In the genomic region with DNA sequence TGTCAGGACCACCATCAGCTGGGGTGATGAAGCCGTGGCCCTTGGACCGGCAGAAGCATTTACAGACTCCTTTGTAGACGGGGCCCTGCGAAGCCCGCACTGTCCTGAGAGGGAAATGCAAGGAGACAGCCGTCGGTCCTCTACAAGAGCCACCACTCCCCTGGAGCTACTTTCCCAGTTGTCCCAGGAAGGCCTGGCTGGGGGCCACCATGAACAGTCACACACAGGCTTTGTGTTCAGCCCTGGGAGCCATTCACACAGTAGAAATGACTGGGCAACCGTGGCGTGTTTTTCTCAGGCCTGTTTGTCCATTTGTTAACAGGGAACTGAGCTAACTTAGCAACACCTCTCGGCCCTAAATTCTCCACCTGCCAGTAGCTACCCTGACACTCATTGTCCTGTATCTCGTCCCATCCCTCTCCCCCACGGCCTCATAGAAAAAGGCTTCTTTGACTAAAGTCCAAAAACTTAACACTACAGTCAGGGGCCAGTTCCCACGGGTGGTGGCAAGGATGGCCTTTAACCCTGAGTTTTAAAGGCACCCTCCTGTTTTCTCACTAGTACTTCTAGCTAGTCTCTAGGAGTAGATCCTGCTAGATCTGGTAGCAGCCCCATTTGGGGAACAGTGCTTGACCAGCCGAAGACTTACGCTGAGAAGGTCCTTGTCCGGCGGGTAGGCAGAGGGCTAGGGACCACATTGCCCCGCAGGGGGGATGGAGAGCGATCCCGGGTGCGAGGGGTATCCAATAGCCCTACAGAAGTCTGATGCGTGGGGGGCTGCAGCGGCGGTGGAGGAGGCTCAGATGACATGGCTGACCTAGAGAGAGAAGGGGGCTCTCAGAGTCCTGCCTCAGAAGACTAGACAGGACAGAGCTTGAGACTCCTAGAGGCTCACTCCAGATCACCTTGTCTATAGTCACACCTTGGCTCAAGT, we compare ENCODE assay signal across 16 mouse cellular contexts. TPM values are rescaled to one million over a fixed set of nuclear protein-coding genes. Genes with fewer than 3 reads are reported as not detected.
DNase-seq lines count a peak whose midpoint lies in the region; ATAC-seq lines count a peak whose summit lies in the region.
"Had no signal": no experiment of that assay in that cellular context is flagged by ENCODE, and none has a peak within 500 bp of the region (broad histone marks: within the 10 kb centered on the region; RNA-seq: fewer than 3 reads in every experiment).

No protein-coding gene starts in this region.

- H3K27me3 ChIP-seq in heart, embryonic 12.5 days (replicated peaks) = no peaks in the 10 kb centered on the region
- no peaks in the 10 kb centered on the region for H3K27me3 ChIP-seq in liver, embryonic 13.5 days
- no peaks in the 10 kb centered on the region for H3K27me3 ChIP-seq in liver, embryonic 12.5 days (replicated peaks)
- H3K27me3 ChIP-seq in kidney, embryonic 15.5 days = no peaks in the 10 kb centered on the region
- H3K27me3 ChIP-seq: Patski had no signal

- ATAC-seq in heart, embryonic 12.5 days (ENCODE audit: insufficient number of reproducible peaks, low FRiP score) = no peak
- no peak for ATAC-seq in liver, embryonic 13.5 days (ENCODE audit: low read depth)
- no peak for ATAC-seq in liver, embryonic 12.5 days
- no peak for ATAC-seq in kidney, embryonic 15.5 days (replicated peaks; ENCODE audit: low FRiP score)
- ATAC-seq: CD4-positive, CD25-positive, alpha-beta regulatory T cell, adult 4 months; Patski had no signal

- H3K4me2 ChIP-seq in heart, embryonic 12.5 days = no peak overlapping the region
- no peak overlapping the region for H3K4me2 ChIP-seq in liver, embryonic 13.5 days
- no peak overlapping the region for H3K4me2 ChIP-seq in liver, embryonic 12.5 days
- no peak overlapping the region for H3K4me2 ChIP-seq in kidney, embryonic 15.5 days
- H3K4me2 ChIP-seq: lung, embryonic 14.5 days had no signal

- peaks cover 52% of the 10 kb centered on the region for H3K4me1 ChIP-seq in heart, embryonic 12.5 days (replicated peaks)
- peaks cover 70% of the 10 kb centered on the region for H3K4me1 ChIP-seq in liver, embryonic 13.5 days (replicated peaks)
- H3K4me1 ChIP-seq in liver, embryonic 12.5 days = peaks cover 70% of the 10 kb centered on the region
- H3K4me1 ChIP-seq in kidney, embryonic 15.5 days = peaks cover 44% of the 10 kb centered on the region

- H3K27ac ChIP-seq in heart, embryonic 12.5 days (ENCODE audit: poor library complexity, severe bottlenecking) = 0 out of 2 replicates have a peak overlapping the region, but pooled peaks have one; percentile 0
- H3K27ac ChIP-seq in liver, embryonic 13.5 days = peak overlapping the region; percentile 13
- no peak overlapping the region for H3K27ac ChIP-seq in liver, embryonic 12.5 days
- 0 out of 2 replicates have a peak overlapping the region, but pooled peaks have one; percentile 32 for H3K27ac ChIP-seq in kidney, embryonic 15.5 days

- H3K4me3 ChIP-seq in heart, embryonic 12.5 days = no peak overlapping the region
- H3K4me3 ChIP-seq in liver, embryonic 13.5 days (replicated peaks) = no peak overlapping the region
- H3K4me3 ChIP-seq in liver, embryonic 12.5 days = no peak overlapping the region
- no peak overlapping the region for H3K4me3 ChIP-seq in kidney, embryonic 15.5 days (replicated peaks)

- H3K9me3 ChIP-seq in heart, embryonic 12.5 days (replicated peaks) = no peaks in the 10 kb centered on the region
- no peaks in the 10 kb centered on the region for H3K9me3 ChIP-seq in liver, embryonic 13.5 days (replicated peaks)
- no peaks in the 10 kb centered on the region for H3K9me3 ChIP-seq in liver, embryonic 12.5 days (replicated peaks)
- no peaks in the 10 kb centered on the region for H3K9me3 ChIP-seq in kidney, embryonic 15.5 days (replicated peaks)

- DNase-seq in heart, adult 8-10 months (ENCODE audit: low spot score) = no peak
- no peak for DNase-seq in liver, embryonic 13.5 days
- peak; percentile 63 for DNase-seq in brain, adult 2 months (ENCODE audit: low read depth, low spot score)
- DNase-seq in urinary bladder, postnatal 36 days (ENCODE audit: low spot score in 2 of 2) = no peak
- no peak for DNase-seq in gastrocnemius, adult 18-20 months (ENCODE audit: low spot score)
- DNase-seq: adrenal gland, postnatal 10 days; cerebellum, adult 11-12 months; lung, embryonic 14.5 days; retina, postnatal 1 day had no signal

- H3K36me3 ChIP-seq in heart, embryonic 12.5 days = peaks cover 54% of the 10 kb centered on the region
- peaks cover 94% of the 10 kb centered on the region for H3K36me3 ChIP-seq in liver, embryonic 13.5 days
- peaks cover 78% of the 10 kb centered on the region for H3K36me3 ChIP-seq in liver, embryonic 12.5 days
- H3K36me3 ChIP-seq in kidney, embryonic 15.5 days = peaks cover 43% of the 10 kb centered on the region

- WGBS in heart, embryonic 12.5 days = 87% methylated on average over 24 of the region's 24 CpGs
- 85% methylated on average over 24 of the region's 24 CpGs for whole genome bisulfite sequencing in liver, embryonic 13.5 days (ENCODE audit: insufficient replicate concordance)
- 83% methylated on average over 24 of the region's 24 CpGs for WGBS in liver, embryonic 12.5 days (ENCODE audit: insufficient replicate concordance)
- 69% methylated on average over 24 of the region's 24 CpGs for WGBS in kidney, embryonic 15.5 days

- H3K9ac ChIP-seq in heart, embryonic 12.5 days = no peak overlapping the region
- no peak overlapping the region for H3K9ac ChIP-seq in liver, embryonic 13.5 days
- H3K9ac ChIP-seq in liver, embryonic 12.5 days = no peak overlapping the region
- no peak overlapping the region for H3K9ac ChIP-seq in kidney, embryonic 15.5 days
- H3K9ac ChIP-seq: lung, embryonic 14.5 days had no signal

RNA-seq across cellular contexts. Expression of a gene that starts 8.1 kb away (rescaled TPM):
- polyA plus RNA-seq in heart, embryonic 12.5 days (2016; fragmentation: Nextera tagmentation; extraction: Ambion mirVana) = 95.8 and 102 TPM in 2 replicates
- 10 to 100 TPM; 10.1 to 17.9 (median 13.4) TPM for total RNA-seq in heart, adult 8-10 months (2022)
- polyA plus RNA-seq in liver, embryonic 13.5 days (2015; fragmentation: Nextera tagmentation; extraction: Ambion mirVana) = 62.4 and 67.1 TPM in 2 replicates
- polyA plus RNA-seq in liver, embryonic 12.5 days (2016; fragmentation: Nextera tagmentation; extraction: Ambion mirVana) = 55.7 and 56.5 TPM in 2 replicates
- 76.8 and 80.8 TPM in 2 replicates for polyA plus RNA-seq in kidney, embryonic 15.5 days (2015; fragmentation: Nextera tagmentation; extraction: Ambion mirVana)
- total RNA-seq in gastrocnemius, adult 18-20 months (2021) = 1 to 10 TPM; 4.7 to 7.9 TPM

RNA-seq across cellular contexts. Expression of a gene that starts 16.7 kb away (rescaled TPM):
- polyA plus RNA-seq in heart, embryonic 12.5 days (2016; fragmentation: Nextera tagmentation; extraction: Ambion mirVana) = not detected in 2 replicates
- not detected for total RNA-seq in heart, adult 8-10 months (2022)
- not detected in 2 replicates for polyA plus RNA-seq in liver, embryonic 13.5 days (2015; fragmentation: Nextera tagmentation; extraction: Ambion mirVana)
- polyA plus RNA-seq in liver, embryonic 12.5 days (2016; fragmentation: Nextera tagmentation; extraction: Ambion mirVana) = not detected in 2 replicates
- not detected in 2 replicates for polyA plus RNA-seq in kidney, embryonic 15.5 days (2015; fragmentation: Nextera tagmentation; extraction: Ambion mirVana)
- total RNA-seq in gastrocnemius, adult 18-20 months (2021) = not detected
- total RNA-seq: adrenal gland, postnatal 10 days; granulocyte monocyte progenitor cell, adult 5-6 weeks had no signal
- polyA plus RNA-seq: CD4-positive, CD25-positive, alpha-beta regulatory T cell, adult 4 months; limb, embryonic 11.5 days; lung, embryonic 14.5 days; Patski had no signal

RNA-seq across cellular contexts. Expression of a gene that starts 26.4 kb away (rescaled TPM):
- polyA plus RNA-seq in heart, embryonic 12.5 days (2016; fragmentation: Nextera tagmentation; extraction: Ambion mirVana) = 16.9 TPM in 2 replicates
- 10 to 100 TPM; 18.9 to 23.3 (median 20.1) TPM for total RNA-seq in heart, adult 8-10 months (2022)
- polyA plus RNA-seq in liver, embryonic 13.5 days (2015; fragmentation: Nextera tagmentation; extraction: Ambion mirVana) = 11.2 and 11.8 TPM in 2 replicates
- 12.9 and 14.2 TPM in 2 replicates for polyA plus RNA-seq in liver, embryonic 12.5 days (2016; fragmentation: Nextera tagmentation; extraction: Ambion mirVana)
- polyA plus RNA-seq in kidney, embryonic 15.5 days (2015; fragmentation: Nextera tagmentation; extraction: Ambion mirVana) = 19.8 and 20.9 TPM in 2 replicates
- total RNA-seq in gastrocnemius, adult 18-20 months (2021) = 10 to 100 TPM; 12.6 to 12.7 TPM

RNA-seq across cellular contexts. Expression of a gene that starts 26.4 kb away (rescaled TPM):
- polyA plus RNA-seq in heart, embryonic 12.5 days (2016; fragmentation: Nextera tagmentation; extraction: Ambion mirVana) = 43.1 and 43.3 TPM in 2 replicates
- total RNA-seq in heart, adult 8-10 months (2022) = 10 to 100 TPM; 24.6 to 46.4 (median 32.1) TPM
- 37.0 and 38.5 TPM in 2 replicates for polyA plus RNA-seq in liver, embryonic 13.5 days (2015; fragmentation: Nextera tagmentation; extraction: Ambion mirVana)
- 41.6 and 42.4 TPM in 2 replicates for polyA plus RNA-seq in liver, embryonic 12.5 days (2016; fragmentation: Nextera tagmentation; extraction: Ambion mirVana)
- 54.1 and 56.4 TPM in 2 replicates for polyA plus RNA-seq in kidney, embryonic 15.5 days (2015; fragmentation: Nextera tagmentation; extraction: Ambion mirVana)
- total RNA-seq in gastrocnemius, adult 18-20 months (2021) = 10 to 100 TPM; 18.9 to 20.1 TPM
